Mouse (Mus musculus): Measurements from ENCODE around the gene Hjurp. TPM values are rescaled to one million over a fixed set of nuclear protein-coding genes. Genes with fewer than 3 reads are reported as not detected.

The Hjurp gene
- total and polyA plus RNA-seq, 3 experiments: 67.6 to 80.8 (median 69.8) TPM

DNA sequence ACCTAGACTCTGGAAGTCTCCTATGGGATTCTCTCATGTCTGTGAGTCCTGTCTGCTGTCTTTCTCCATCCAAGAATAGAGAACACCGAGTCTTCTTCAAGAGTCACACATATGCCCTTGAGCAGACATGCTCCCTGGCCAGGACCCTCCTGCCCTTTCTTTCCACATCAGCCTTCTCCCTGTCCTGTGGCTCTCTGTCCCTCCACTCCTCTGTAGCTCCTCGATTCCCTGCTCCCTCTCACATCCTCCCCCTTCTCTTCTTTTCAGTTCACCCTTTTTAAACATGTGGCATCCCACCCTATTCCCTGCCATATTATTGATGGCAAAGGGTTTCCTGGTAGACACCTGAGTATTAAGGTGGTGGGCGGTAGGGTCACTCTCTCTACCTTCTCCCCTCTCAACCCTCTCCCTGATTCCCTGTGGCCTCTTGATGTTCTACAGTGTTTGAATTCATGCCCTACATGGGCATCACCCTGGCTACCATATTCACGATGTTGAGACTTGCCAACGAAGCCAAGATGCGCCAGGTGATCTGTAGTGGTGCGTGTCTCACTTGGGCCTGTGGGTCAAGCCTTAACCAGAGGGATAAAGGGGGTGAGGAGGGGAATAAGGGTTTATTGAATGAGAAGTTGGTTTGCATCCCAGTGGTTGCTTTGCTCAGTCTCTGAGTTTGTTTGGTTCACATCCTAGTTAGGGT is 45.5 kb downstream of the Hjurp start:
- dilution Hi-C loops (cut with MboI; ENCODE audit: extremely low pct_ligation_motif_present, extremely low pct_unique_long_range_greater_than_20kb, low sequenced_read_pairs): no loop called here
- H3K36me3 ChIP-seq (replicated peaks in 1 of 2; ENCODE audit: control insufficient read depth in 1 of 2, insufficient read depth in 1 of 2, low read length in 1 of 2): no peaks in the 10 kb centered on the region
- H3K27ac ChIP-seq (ENCODE audit: insufficient read depth, low read depth): no peak overlapping the region
- H3K4me3 ChIP-seq (replicated peaks in 1 of 3; ENCODE audit: low read depth in 2 of 3, low read length in 2 of 3, poor library complexity in 1 of 3): no peak overlapping the region
- in situ Hi-C loops (cut with MboI; ENCODE audit: low pct_ligation_motif_present, low pct_unique_long_range_greater_than_20kb, low sequenced_read_pairs): no loop called here
- TF ChIP-seq USF2 (conservative IDR thresholded peaks at IDR 0.05; ENCODE audit: low read depth, low read length) (no peak), ZKSCAN1 (IDR thresholded peaks at IDR 0.05; ENCODE audit: borderline replicate concordance, low read depth, low read length) (no peak)
- H3K79me2 ChIP-seq (replicated peaks; ENCODE audit: control insufficient read depth, extremely low read depth, insufficient read depth, poor library complexity, severe bottlenecking): no peaks in the 10 kb centered on the region
- H3K9ac ChIP-seq (ENCODE audit: insufficient read depth, low read depth): no peak overlapping the region
- H3K4me2 ChIP-seq (ENCODE audit: insufficient read depth, low read depth, poor library complexity, severe bottlenecking): no peak overlapping the region
- no peak for DNase-seq (ENCODE audit: extremely low read depth)
- peaks cover 8% of the 10 kb centered on the region for H3K27me3 ChIP-seq (replicated peaks)
- H3K9me3 ChIP-seq (replicated peaks; ENCODE audit: low read length): peaks cover 72% of the 10 kb centered on the region
- H3K4me1 ChIP-seq (ENCODE audit: control insufficient read depth in 1 of 2, insufficient read depth in 2 of 2): 0 out of 4 replicates have a peak, but pooled peaks cover 0 to 2% of the 10 kb centered on the region in 2 experiments

DNA sequence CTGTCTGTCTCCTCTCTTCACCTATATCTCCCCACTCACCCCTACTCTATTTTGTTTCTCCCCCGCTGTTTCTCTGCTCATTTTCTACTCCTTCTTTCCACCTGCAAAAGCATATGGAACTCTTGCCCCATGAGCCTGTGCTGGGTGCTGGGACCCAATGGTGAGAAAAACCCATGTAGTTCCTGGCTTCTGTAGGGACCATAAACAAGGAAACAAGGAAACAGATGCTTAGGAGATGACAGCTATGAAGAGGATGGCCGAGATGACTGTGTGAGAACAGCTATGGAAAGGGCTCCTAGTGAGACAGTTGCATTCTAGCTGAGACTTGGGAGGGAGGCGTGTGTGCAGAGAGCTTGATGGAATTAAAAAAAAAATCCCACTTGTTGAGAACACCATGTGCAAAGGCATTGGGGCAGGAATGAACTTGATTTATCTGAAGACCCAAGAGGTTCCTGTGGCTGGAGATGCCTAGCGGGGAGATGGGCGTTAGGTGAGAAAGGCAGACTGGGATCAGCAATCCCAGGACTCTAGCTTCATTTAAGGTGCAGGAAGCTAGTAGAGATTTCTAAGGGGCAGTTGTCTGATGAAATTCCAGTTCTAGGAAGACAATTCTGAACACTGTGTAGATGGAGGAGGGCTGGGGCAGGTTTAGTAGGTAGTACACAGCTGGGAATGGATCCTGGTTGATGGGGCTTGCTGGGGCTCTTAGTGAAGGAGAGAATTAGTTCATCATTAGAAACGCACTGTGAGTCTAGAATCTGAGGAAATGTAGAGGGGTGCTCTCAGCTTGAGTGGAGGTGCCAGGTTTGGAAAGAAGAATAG is 46.2 kb downstream of the Hjurp start:
- Histone ChIP-seq H3K4me1 (ENCODE audit: control insufficient read depth in 1 of 2, insufficient read depth in 2 of 2) (0 out of 4 replicates have a peak, but pooled peaks cover 0 to 3% of the 10 kb centered on the region in 2 experiments), H3K79me2 (replicated peaks; ENCODE audit: control insufficient read depth, extremely low read depth, insufficient read depth, poor library complexity, severe bottlenecking) (no peaks in the 10 kb centered on the region), H3K4me2 (ENCODE audit: insufficient read depth, low read depth, poor library complexity, severe bottlenecking) (no peak overlapping the region), H3K36me3 (replicated peaks in 1 of 2; ENCODE audit: control insufficient read depth in 1 of 2, insufficient read depth in 1 of 2, low read length in 1 of 2) (no peaks in the 10 kb centered on the region), H3K27ac (ENCODE audit: insufficient read depth, low read depth) (no peak overlapping the region), H3K9me3 (replicated peaks; ENCODE audit: low read length) (peaks cover 74% of the 10 kb centered on the region), H3K9ac (ENCODE audit: insufficient read depth, low read depth) (no peak overlapping the region), H3K4me3 (replicated peaks in 1 of 3; ENCODE audit: low read depth in 2 of 3, low read length in 2 of 3, poor library complexity in 1 of 3) (no peak overlapping the region), H3K27me3 (replicated peaks) (peaks cover 6% of the 10 kb centered on the region)
- dilution Hi-C loops (cut with MboI; ENCODE audit: extremely low pct_ligation_motif_present, extremely low pct_unique_long_range_greater_than_20kb, low sequenced_read_pairs) (no loop called here), in situ Hi-C loops (cut with MboI; ENCODE audit: low pct_ligation_motif_present, low pct_unique_long_range_greater_than_20kb, low sequenced_read_pairs) (no loop called here)
- no peak for DNase-seq (ENCODE audit: extremely low read depth)
- no peak for TF ChIP-seq JUN (IDR thresholded peaks at IDR 0.05; ENCODE audit: insufficient read depth, low read depth, low read length)
- TF ChIP-seq POLR2AphosphoS2 (IDR thresholded peaks at IDR 0.05; ENCODE audit: low read depth, low read length): no peak
- no peak for TF ChIP-seq IRF4 (IDR thresholded peaks at IDR 0.05; ENCODE audit: low read depth, low read length)
- TF ChIP-seq NRF1 (IDR thresholded peaks at IDR 0.05; ENCODE audit: low read depth, low read length): no peak
- no peak for TF ChIP-seq MAFK (IDR thresholded peaks at IDR 0.05; ENCODE audit: insufficient replicate concordance, low read length)
- TF ChIP-seq ZKSCAN1 (IDR thresholded peaks at IDR 0.05; ENCODE audit: borderline replicate concordance, low read depth, low read length): no peak

GRCm38 (mm10) chr1:88230421-88230820 is 47.0 kb downstream of the Hjurp start:
- H3K27me3 ChIP-seq (replicated peaks): peaks cover 5% of the 10 kb centered on the region
- 0 out of 4 replicates have a peak, but pooled peaks cover 0 to 3% of the 10 kb centered on the region in 2 experiments for H3K4me1 ChIP-seq (ENCODE audit: control insufficient read depth in 1 of 2, insufficient read depth in 2 of 2)
- peaks cover 75% of the 10 kb centered on the region for H3K9me3 ChIP-seq (replicated peaks; ENCODE audit: low read length)
- DNase-seq (ENCODE audit: extremely low read depth): no peak
- no peak overlapping the region for H3K27ac ChIP-seq (ENCODE audit: insufficient read depth, low read depth)
- no peaks in the 10 kb centered on the region for H3K79me2 ChIP-seq (replicated peaks; ENCODE audit: control insufficient read depth, extremely low read depth, insufficient read depth, poor library complexity, severe bottlenecking)
- H3K4me3 ChIP-seq (replicated peaks in 1 of 3; ENCODE audit: low read depth in 2 of 3, low read length in 2 of 3, poor library complexity in 1 of 3): no peak overlapping the region
- no peaks in the 10 kb centered on the region for H3K36me3 ChIP-seq (replicated peaks in 1 of 2; ENCODE audit: control insufficient read depth in 1 of 2, insufficient read depth in 1 of 2, low read length in 1 of 2)
- no peak overlapping the region for H3K4me2 ChIP-seq (ENCODE audit: insufficient read depth, low read depth, poor library complexity, severe bottlenecking)
- no peak overlapping the region for H3K9ac ChIP-seq (ENCODE audit: insufficient read depth, low read depth)
- in situ Hi-C loops (cut with MboI; ENCODE audit: low pct_ligation_motif_present, low pct_unique_long_range_greater_than_20kb, low sequenced_read_pairs): no loop called here
- dilution Hi-C loops (cut with MboI; ENCODE audit: extremely low pct_ligation_motif_present, extremely low pct_unique_long_range_greater_than_20kb, low sequenced_read_pairs): no loop called here
- TF ChIP-seq MAX (IDR thresholded peaks at IDR 0.05; ENCODE audit: low read length): no peak
- TF ChIP-seq SIN3A (IDR thresholded peaks at IDR 0.05; ENCODE audit: low read length): no peak
- no peak for TF ChIP-seq CHD2 (IDR thresholded peaks at IDR 0.05; ENCODE audit: low read length)
- TF ChIP-seq POLR2A (IDR thresholded peaks at IDR 0.05; ENCODE audit: low read depth, low read length): no peak
- TF ChIP-seq TBP (conservative IDR thresholded peaks at IDR 0.05; ENCODE audit: low read depth, low read length): no peak
- TF ChIP-seq NRF1 (IDR thresholded peaks at IDR 0.05; ENCODE audit: low read depth, low read length): no peak
- no peak for TF ChIP-seq HCFC1 (IDR thresholded peaks at IDR 0.05; ENCODE audit: low read depth, low read length)
- TF ChIP-seq PAX5 (IDR thresholded peaks at IDR 0.05; ENCODE audit: low read length): no peak
- TF ChIP-seq USF1 (IDR thresholded peaks at IDR 0.05; ENCODE audit: low read depth, low read length): no peak
- TF ChIP-seq USF2 (conservative IDR thresholded peaks at IDR 0.05; ENCODE audit: low read depth, low read length): no peak
- TF ChIP-seq CHD1 (IDR thresholded peaks at IDR 0.05; ENCODE audit: low read depth, low read length): no peak
- no peak for TF ChIP-seq TCF12 (IDR thresholded peaks at IDR 0.05; ENCODE audit: low read depth, low read length)
- TF ChIP-seq MEF2A (IDR thresholded peaks at IDR 0.05; ENCODE audit: borderline replicate concordance, low read depth, low read length): no peak
